Mouse (Mus musculus): ENCODE measurements around the gene Cenpf.

Cenpf gene

DNA sequence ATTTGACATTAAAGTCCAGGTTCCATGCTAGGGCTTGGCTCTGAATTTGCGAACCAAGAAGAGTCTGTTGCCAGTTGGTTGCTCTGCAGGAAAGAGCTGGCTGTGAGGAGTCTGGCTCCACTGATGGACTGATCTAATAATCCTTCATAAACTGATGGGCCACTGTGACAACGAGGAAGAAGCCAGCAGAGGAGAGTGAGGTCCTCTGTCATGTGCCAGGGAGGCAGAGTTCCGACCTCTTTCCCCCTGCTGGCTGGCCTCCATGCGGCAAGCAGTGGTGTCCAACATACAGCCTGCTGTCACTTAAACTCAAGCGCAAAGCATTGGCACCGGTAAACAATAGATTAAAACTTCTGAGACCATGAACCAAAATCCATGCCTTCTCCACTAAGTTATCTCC is 57.9 kb downstream of the Cenpf start:
- DNase-seq (ENCODE audit: low read depth) = no peak

DNA sequence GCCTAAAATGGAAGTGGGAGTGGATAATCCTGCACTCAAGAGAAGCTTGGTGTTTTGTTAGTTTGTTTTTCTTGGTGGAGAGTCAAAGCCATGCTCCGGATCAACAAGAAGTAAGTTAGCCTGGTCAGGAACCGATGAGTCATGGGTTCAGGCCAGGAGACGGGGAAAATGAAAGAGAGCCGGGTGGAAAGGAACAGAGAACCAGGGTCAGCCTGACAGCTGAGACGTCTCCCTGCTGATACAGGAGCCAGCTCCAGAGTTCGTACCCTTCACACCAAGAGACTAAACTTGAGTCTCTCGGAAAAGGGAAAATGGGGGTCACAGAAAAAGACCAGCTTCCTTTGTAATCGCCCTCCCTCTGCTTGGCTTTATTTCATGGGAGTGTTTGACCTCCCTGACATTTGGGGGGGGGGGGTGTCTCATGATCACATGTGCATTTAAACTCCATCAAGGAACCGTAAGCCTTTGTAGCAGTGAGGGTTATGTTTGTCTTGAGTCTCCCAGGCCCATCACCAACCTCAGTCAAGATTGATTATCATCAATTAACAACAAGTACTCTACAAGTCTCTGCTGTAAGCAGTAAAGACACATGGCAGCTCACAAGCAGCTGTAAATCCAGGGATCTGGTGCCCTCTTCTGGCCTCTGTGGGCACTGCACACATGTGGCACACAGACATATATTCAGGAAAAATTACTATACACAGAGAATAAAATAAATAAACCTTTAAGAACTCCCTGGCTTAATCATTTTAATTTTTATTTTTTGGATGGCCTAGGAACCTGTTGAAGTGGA is 59.7 kb downstream of the Cenpf start:
- DNase-seq (ENCODE audit: low read depth) = peak; percentile 81

DNA sequence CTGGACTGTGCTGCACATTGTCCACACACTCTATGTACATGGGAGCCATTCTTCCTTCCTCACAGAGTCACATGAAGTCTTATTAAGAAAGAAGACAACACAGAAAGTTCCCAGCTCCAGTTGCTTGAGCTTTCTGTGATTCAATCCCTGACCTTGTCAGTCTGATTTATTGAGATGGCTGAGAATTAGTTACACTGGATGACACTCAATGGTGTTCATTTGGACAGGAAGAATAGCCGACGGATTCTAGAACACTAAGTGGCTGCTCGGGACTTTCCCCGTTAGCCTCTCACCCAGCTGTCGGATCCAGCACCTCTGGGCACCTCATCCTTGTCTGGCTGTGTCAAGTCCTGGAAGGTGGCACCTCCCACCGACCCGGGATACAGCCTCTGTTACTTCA is 63.1 kb downstream of the Cenpf start:
- DNase-seq (ENCODE audit: low read depth) = no peak

DNA sequence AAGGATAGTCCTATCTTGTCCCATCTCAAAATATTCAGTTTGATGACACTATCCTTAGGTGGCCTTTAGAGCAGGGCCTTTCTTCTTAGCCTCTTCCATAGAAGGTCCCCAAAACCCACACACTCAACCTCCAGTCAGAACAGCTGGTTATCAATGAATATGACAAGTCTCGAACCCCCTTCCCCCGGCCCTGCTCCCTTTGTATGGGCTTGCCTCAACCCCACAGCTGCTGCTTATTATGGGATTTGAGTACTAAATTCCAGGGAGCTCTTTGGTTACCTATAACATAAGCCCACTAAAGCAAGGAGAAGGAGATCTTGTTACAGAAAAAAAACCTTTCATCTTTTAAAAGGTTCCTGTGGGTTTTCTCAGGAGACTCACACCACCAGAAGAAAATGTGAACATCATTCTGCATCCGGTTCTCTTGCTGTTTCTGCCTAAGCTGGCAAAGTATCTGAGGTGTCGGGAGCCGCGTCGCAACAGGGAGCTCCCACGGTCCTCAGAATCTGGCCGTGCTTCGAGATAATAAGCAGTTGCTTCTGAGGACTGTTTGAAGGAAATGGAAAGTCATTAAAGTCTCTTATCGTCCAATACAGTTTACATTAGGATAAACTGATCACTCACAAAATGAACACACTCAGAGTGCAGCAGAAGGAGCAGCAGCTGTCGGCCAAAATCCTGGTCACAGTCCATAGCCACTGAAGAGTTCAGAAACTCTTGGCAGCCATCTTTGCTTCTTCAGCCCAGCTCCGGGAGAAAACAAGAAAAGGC is 68.7 kb downstream of the Cenpf start:
- DNase-seq (ENCODE audit: low read depth) = no peak

DNA sequence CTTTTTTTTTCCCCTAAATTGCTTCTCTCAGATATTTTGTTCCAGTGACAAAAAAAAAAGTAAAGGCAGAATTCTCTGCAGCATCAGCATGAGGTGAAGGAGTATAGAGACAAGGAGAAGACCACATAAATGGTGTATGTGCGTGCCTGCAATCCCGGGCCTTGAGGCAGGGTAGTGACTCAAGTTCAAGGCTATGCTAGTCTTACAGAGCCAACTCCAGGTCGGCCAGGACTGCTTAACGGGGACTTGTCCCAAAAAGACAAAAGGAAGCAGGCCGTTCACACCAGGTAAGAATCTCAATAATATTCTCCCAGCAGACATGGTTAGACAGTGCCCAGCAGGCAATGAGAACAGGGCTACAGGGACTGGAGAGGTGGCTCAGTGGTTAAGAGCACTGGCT is 70.5 kb downstream of the Cenpf start:
- no peak for DNase-seq (ENCODE audit: low read depth)

DNA sequence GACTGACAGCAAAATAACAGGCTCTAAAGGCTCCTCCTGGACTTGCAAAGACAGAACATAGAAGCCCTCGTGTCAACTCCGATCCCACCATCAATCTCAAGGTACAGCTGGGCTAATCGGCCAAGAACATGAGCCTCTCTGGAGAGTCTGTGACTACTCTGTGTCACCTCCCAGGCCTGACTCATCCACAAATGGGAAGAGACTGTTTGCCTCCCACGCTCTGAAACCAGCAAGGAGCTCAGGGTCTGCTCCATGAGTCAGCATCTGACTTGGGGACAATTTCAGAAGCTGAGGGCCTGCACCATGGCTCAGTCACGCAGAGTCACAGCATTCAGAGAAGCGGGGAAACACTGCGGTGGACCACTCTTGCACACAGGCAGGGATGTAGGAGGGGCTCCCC is 72.6 kb downstream of the Cenpf start:
- no peak for DNase-seq (ENCODE audit: low read depth)

DNA sequence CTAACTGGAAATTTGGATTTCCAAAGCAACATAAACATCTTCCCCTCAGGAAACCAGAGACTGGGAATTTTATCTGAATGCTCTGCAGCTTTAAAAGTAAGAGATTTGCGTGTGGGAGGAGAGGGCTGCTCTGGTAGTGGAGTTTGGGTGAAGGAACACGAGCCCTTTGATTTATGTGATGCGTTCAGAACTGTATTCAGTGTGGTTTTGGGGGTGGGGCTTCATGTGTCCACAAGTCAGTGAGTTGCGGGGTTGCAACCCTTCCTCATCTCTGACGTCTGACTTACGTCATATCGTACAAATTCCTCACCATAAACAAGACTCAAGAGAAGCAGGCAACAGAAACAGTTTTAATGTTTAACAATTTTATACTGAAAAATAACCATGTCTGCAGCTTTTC is 74.8 kb downstream of the Cenpf start:
- no peak for DNase-seq (ENCODE audit: low read depth)

DNA sequence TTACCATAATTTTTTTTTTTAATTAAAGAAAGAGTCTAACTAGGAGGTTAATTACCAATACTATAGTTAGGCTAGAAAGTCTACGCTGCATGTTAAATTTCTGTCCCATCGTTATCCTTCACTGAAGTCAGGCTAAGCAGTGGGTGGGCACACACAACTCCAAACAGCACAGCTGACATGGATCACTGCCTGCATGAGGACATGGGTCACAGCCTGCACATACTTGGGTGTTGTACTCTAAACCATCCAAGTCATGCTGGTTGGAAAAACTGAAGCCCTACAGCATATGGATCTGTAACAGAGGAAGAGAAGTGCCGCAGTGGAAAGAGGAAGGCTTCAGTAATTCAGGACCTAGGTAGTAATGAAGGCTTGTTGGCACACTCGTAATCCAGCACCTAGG is 76.1 kb downstream of the Cenpf start:
- no peak for DNase-seq (ENCODE audit: low read depth)

DNA sequence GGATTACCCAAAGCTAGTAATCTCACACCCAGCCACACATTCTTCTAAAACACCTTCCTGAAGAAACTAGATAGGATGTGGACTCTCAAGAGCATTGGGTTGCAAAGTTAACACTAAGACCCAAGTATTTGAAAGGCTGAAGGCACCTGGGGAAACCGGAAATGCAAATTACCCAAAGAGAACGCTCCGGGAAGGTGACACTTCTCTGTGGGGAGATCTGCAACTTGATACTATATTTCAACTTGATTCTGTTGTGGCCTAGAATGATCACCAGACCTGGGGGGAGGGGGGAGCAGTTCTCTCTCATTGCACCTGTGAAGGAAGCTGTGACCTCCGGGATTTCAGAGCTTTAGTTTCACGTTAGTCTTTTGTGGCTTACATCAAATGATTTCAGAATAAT is 79.2 kb downstream of the Cenpf start:
- DNase-seq (ENCODE audit: low read depth) = no peak

DNA sequence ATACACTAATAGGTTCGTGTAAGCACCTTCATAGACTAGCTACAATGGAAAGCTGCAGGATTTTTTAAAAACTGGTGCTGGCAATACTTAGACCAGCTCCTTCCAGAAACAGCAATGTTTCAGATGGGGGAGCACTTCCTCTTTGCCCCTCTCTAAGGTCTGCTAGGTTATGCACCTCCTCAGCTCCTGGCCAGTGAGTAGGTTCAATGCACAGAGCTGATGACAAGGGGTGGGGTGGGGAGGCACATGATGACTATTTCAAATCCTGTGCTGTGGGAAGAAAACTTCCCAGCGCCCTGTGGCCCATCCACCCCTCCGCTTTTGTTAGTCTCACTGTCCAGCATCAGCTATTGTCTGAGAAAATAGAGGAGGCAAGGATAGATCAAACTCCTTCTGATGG is 79.8 kb downstream of the Cenpf start:
- DNase-seq (ENCODE audit: low read depth) = no peak

DNA sequence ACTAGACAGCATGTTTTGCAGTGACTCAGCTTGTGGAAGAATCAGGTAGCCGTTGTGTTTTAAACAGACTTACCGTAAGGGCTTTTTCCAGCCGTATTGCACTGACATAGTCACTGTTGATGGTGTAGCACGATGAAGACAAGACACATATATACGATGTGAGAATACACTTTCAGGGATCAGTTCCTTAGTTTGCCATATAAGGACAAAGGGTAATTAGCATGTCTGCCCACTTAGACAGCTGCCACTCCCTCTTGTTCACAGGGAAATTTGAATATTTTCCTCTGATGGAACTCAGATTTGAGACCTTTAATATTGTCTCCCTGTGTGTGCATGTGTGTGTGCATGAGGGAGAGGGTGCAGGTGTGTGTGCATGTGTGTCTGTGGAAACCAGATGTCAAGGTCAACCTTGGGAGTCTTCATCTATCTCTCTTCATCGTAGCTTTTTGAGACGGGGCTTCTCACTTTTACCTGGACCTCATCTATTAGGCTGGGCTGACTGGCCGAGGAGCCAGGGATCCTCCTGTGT is 82.2 kb downstream of the Cenpf start:
- DNase-seq (ENCODE audit: low read depth) = no peak

DNA sequence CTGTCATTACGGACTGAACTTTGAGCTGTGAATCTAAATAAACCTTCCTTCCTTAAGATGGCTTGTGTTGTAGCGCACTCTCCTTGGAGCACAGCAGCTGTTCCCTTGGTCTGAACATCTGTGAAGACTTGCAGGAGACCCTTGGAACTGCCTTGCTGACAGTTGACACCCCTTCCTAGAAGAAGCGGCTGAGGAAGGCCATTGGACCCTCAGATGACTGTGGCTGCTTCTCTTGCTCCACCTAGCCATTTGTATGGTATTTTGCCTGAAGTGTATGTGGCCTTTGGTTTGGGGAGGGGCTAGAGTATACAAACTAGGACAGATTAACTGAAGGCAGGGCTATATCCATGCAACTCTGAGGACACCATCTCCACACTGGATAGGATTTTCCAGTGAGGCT is 90.8 kb downstream of the Cenpf start:
- DNase-seq (ENCODE audit: low read depth) = no peak

Measured in fibroblast of lung, adult 2 months (primary cell).